Mouse (Mus musculus): ENCODE data around the gene Siva1. TPM values are rescaled to one million over a fixed set of nuclear protein-coding genes. Genes with fewer than 3 reads are reported as not detected.

Siva1 gene
- total RNA-seq, 4 experiments from 2014 or later = 28.3 to 35.2 (median 30.0) TPM

DNA sequence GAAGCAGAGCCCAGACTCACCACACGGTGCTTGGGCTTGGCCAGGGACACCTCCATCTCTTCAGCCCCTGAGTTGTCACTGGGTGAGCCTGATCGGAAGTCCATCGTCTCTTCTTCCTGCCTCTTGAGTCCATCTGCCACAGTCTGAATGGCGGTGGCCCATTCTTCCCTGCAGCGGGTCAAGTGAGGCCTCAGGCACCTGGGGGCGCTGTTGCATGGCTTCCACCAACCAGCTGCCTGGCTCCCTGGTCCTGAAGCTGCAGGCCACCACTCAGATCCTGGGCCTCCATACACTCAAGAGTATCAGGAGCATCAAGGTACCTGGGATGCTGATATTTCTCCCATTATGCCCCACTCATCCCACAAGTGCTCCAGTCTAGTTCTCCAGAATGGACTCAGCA is 14.6 kb downstream of the Siva1 start:
- peak; percentile 46 for DNase-seq (ENCODE audit: low spot score)

- no peak for DNase-seq (ENCODE audit: low spot score)
Measured at GRCm38 (mm10) chr12:112660576-112661326, 16.3 kb downstream of the Siva1 start.

GRCm38 (mm10) chr12:112661327-112661605 is 16.8 kb downstream of the Siva1 start:
- no peak for DNase-seq (ENCODE audit: low spot score)

GRCm38 (mm10) chr12:112661851-112662250 is 17.4 kb downstream of the Siva1 start:
- no peak for DNase-seq (ENCODE audit: low spot score)

- no peak for DNase-seq (ENCODE audit: low spot score)
Measured at GRCm38 (mm10) chr12:112663303-112663702, 18.8 kb downstream of the Siva1 start.

- DNase-seq (ENCODE audit: low spot score) = no peak
Measured at GRCm38 (mm10) chr12:112663716-112664115, 19.2 kb downstream of the Siva1 start.

- no peak for DNase-seq (ENCODE audit: low spot score)
Measured at GRCm38 (mm10) chr12:112664124-112664523, 19.6 kb downstream of the Siva1 start.

- no peak for DNase-seq (ENCODE audit: low spot score)
Measured at GRCm38 (mm10) chr12:112664656-112665055, 20.2 kb downstream of the Siva1 start.

GRCm38 (mm10) chr12:112665445-112665844 is 21.0 kb downstream of the Siva1 start:
- peak; percentile 38 for DNase-seq (ENCODE audit: low spot score)

GRCm38 (mm10) chr12:112665881-112666544 is 21.5 kb downstream of the Siva1 start:
- DNase-seq (ENCODE audit: low spot score) = no peak

- DNase-seq (ENCODE audit: low spot score) = peak; percentile 60
Measured at GRCm38 (mm10) chr12:112667619-112668297, 23.3 kb downstream of the Siva1 start.

GRCm38 (mm10) chr12:112670718-112671393 is 26.4 kb downstream of the Siva1 start:
- peak; percentile 61 for DNase-seq (ENCODE audit: low spot score)

GRCm38 (mm10) chr12:112671891-112672290 is 27.4 kb downstream of the Siva1 start:
- no peak for DNase-seq (ENCODE audit: low spot score)

GRCm38 (mm10) chr12:112672744-112673575 is 28.5 kb downstream of the Siva1 start:
- no peak for DNase-seq (ENCODE audit: low spot score)

DNA sequence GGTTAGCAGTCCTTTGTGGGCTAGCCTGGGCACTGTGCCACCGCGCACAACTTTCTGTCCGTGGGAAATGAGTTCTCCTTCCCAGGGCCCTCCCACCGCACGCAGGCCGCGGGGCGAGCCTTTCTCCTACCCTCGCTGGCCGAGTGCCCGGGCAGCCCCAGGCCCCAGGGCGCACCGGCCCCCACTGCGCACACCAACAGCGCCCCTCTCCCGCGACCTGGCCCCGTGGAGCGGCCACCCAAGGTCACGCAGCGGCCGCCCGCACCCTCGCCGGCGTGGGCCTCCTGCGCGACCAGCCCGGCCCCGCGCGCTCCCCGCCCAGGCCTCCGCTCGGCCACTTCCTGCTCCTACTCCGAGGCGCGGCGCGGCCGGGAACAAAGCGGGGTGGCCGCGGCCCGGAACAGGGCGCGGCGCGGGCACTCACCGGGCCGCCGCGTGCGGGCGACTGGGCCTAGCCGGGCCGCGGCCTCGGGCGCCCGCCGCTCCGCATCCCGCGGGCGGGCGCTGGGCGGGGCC is 29.2 kb downstream of the Siva1 start:
- no peak for DNase-seq (ENCODE audit: low spot score)

GRCm38 (mm10) chr12:112674132-112675011 is 29.9 kb downstream of the Siva1 start, which contains the start of gene Akt1:
TSS of gene Akt1 (minus strand) at chr12:112674884.
- DNase-seq (ENCODE audit: low spot score) = peak; percentile 62

DNA sequence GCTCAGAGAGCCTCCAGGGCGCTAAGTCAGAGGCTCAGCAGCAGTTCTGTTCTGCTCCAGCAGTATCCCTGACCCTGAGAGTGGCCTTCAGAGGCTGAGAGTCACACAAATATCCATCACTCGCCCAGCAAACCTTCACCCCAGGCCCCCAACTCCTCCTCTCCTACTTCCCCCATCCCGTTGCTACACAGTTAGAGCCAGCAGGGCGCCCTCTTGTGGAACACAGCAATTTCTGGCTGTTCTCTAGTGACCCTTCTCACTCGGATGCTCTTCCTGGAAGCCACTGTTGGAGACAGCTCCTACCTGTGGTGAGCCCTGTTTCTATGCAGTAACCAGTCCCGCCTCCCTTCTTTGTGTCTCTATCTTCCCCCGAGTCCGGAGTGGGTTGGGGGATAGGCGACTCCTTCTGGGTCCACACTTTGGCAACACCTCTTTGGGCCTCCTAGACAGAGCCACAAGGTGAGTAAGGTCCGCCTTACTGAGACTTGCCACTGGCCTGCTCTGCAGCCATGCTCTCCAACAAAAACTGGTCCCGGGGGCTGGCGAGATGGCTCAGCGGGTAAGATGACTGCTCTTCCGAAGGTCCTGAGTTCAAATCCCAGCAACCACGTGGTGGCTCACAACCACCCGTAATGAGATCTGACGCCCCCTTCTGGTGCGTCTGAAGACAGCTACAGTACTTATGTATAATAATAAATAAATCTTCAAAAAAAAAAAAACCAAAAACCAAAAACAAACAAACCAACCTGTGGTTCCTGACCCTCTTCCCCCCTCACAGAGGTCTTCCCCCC is 31.0 kb downstream of the Siva1 start:
- DNase-seq (ENCODE audit: low spot score) = peak; percentile 84

- DNase-seq (ENCODE audit: low spot score) = no peak
Measured at GRCm38 (mm10) chr12:112677076-112677475, 32.6 kb downstream of the Siva1 start.

GRCm38 (mm10) chr12:112677943-112678554 is 33.6 kb downstream of the Siva1 start:
- DNase-seq (ENCODE audit: low spot score) = no peak
